8 mouse cellular contexts compared by ENCODE assay signal in genomic region chr8:123102855-123103254, GRCm38 (mm10). TPM values are rescaled to one million over a fixed set of nuclear protein-coding genes. Genes with fewer than 3 reads are reported as not detected.
DNase-seq lines count a peak whose midpoint lies in the region; ATAC-seq and TF ChIP-seq lines count a peak whose summit lies in the region.
"Not testable (repeated sequence)": the region's sequence is repeated elsewhere in the genome, so short reads cannot be mapped to it uniquely, and the experiment has no call there.

No protein-coding gene starts in this region.

- not testable (repeated sequence) for ATAC-seq in forebrain, embryonic 11.5 days (replicated peaks; ENCODE audit: low FRiP score); heart, embryonic 16.5 days (replicated peaks; ENCODE audit: extremely low read depth, insufficient read depth, low FRiP score); liver, embryonic 11.5 days (replicated peaks; ENCODE audit: low FRiP score)
- ATAC-seq in intestine, postnatal 0 days, result peak; percentile 1; the same call in 1 of the 2 replicates
- ATAC-seq in midbrain, embryonic 11.5 days (ENCODE audit: low FRiP score), result peak; percentile 17; the same call in 1 of the 2 replicates

- peaks cover 10% of the 10 kb centered on the region; the same call in 1 of the 2 replicates for H3K36me3 ChIP-seq in forebrain, embryonic 11.5 days (ENCODE audit: control insufficient read depth, insufficient read depth, low read length)
- peaks cover 21% of the 10 kb centered on the region for H3K36me3 ChIP-seq in heart, embryonic 16.5 days (ENCODE audit: control insufficient read depth, insufficient read depth)
- peaks cover 23% of the 10 kb centered on the region for H3K36me3 ChIP-seq in intestine, postnatal 0 days (ENCODE audit: control insufficient read depth, insufficient read depth)
- peaks cover 25% of the 10 kb centered on the region for H3K36me3 ChIP-seq in liver, embryonic 11.5 days (ENCODE audit: control insufficient read depth, insufficient read depth, low read length)
- not testable (repeated sequence) for H3K36me3 ChIP-seq in midbrain, embryonic 11.5 days (ENCODE audit: control insufficient read depth, insufficient read depth, low read length)

- peak overlapping the region; percentile 87 for H3K4me3 ChIP-seq in bone marrow, adult 2 months (replicated peaks; ENCODE audit: control insufficient read depth, low read depth, low read length)
- peak overlapping the region; percentile 85 for H3K4me3 ChIP-seq in forebrain, embryonic 11.5 days (ENCODE audit: low read depth, low read length)
- H3K4me3 ChIP-seq in heart, embryonic 16.5 days (ENCODE audit: low read length), result peak overlapping the region; percentile 86
- peak overlapping the region; percentile 81 for H3K4me3 ChIP-seq in intestine, postnatal 0 days (ENCODE audit: low read depth, low read length)
- H3K4me3 ChIP-seq in liver, embryonic 11.5 days (ENCODE audit: low read depth, low read length), result peak overlapping the region; percentile 91
- H3K4me3 ChIP-seq in midbrain, embryonic 11.5 days (ENCODE audit: low read depth, low read length), result peak overlapping the region; percentile 84
- peak overlapping the region; percentile 60 for H3K4me3 ChIP-seq in olfactory bulb, adult 2 months (ENCODE audit: insufficient read depth, low read depth, low read length)

- H3K9me3 ChIP-seq in forebrain, embryonic 11.5 days (ENCODE audit: control insufficient read depth, low read length); heart, embryonic 16.5 days (replicated peaks; ENCODE audit: control insufficient read depth, low read length); intestine, postnatal 0 days (ENCODE audit: control insufficient read depth); liver, embryonic 11.5 days (ENCODE audit: control insufficient read depth, low read length); midbrain, embryonic 11.5 days (ENCODE audit: control insufficient read depth, low read length): not testable (repeated sequence)

- peak overlapping the region; percentile 94 for H3K9ac ChIP-seq in forebrain, embryonic 11.5 days (ENCODE audit: low read length)
- H3K9ac ChIP-seq in heart, embryonic 16.5 days (ENCODE audit: low read length), result peak overlapping the region; percentile 97
- H3K9ac ChIP-seq in intestine, postnatal 0 days (ENCODE audit: low read depth, low read length), result peak overlapping the region; percentile 91
- H3K9ac ChIP-seq in liver, embryonic 11.5 days (ENCODE audit: low read depth, low read length), result peak overlapping the region; percentile 99
- peak overlapping the region; percentile 97 for H3K9ac ChIP-seq in midbrain, embryonic 11.5 days (ENCODE audit: low read length)

- H3K27me3 ChIP-seq in forebrain, embryonic 11.5 days (ENCODE audit: control insufficient read depth, insufficient read depth, low read length); heart, embryonic 16.5 days (ENCODE audit: control insufficient read depth, insufficient read depth, low read length); intestine, postnatal 0 days (replicated peaks; ENCODE audit: control insufficient read depth, insufficient read depth, low read length); liver, embryonic 11.5 days (replicated peaks; ENCODE audit: control insufficient read depth, insufficient read depth, low read length); midbrain, embryonic 11.5 days (ENCODE audit: control insufficient read depth, insufficient read depth, low read length): not testable (repeated sequence)

- DNase-seq in 3T3-L1 (ENCODE audit: low read depth, low spot score), result peak; percentile 31
- peak; percentile 62 for DNase-seq in forebrain, embryonic 11.5 days (ENCODE audit: low spot score)
- DNase-seq in liver, embryonic 11.5 days (ENCODE audit: low spot score), result not testable (repeated sequence)
- DNase-seq in midbrain, embryonic 11.5 days (ENCODE audit: low spot score, missing footprints), result peak; percentile 92

- H3K4me1 ChIP-seq in bone marrow, adult 2 months (ENCODE audit: control insufficient read depth, insufficient read depth, low read length); forebrain, embryonic 11.5 days (replicated peaks; ENCODE audit: control insufficient read depth, insufficient read depth, low read length); intestine, postnatal 0 days (replicated peaks; ENCODE audit: control insufficient read depth, insufficient read depth, low read length); olfactory bulb, adult 2 months (ENCODE audit: control insufficient read depth, insufficient read depth, low read length): not testable (repeated sequence)
- peaks cover 10% of the 10 kb centered on the region for H3K4me1 ChIP-seq in heart, embryonic 16.5 days (ENCODE audit: control insufficient read depth, insufficient read depth, low read length)
- peaks cover 11% of the 10 kb centered on the region for H3K4me1 ChIP-seq in liver, embryonic 11.5 days (replicated peaks; ENCODE audit: control insufficient read depth, insufficient read depth, low read length)
- H3K4me1 ChIP-seq in midbrain, embryonic 11.5 days (ENCODE audit: control insufficient read depth, insufficient read depth, low read length), result peaks cover 11% of the 10 kb centered on the region

- not testable (repeated sequence) for TF ChIP-seq CTCF in bone marrow, adult 2 months (IDR thresholded peaks at IDR 0.05; ENCODE audit: control insufficient read depth, insufficient read depth, low read length); intestine, postnatal 0 days (IDR thresholded peaks at IDR 0.05; ENCODE audit: low read depth); olfactory bulb, adult 2 months (IDR thresholded peaks at IDR 0.05; ENCODE audit: insufficient read depth, low read depth, low read length)

- H3K27ac ChIP-seq in bone marrow, adult 2 months (ENCODE audit: control insufficient read depth, insufficient read depth, low read depth, low read length, poor library complexity), result peak overlapping the region; percentile 78
- peak overlapping the region; percentile 81 for H3K27ac ChIP-seq in forebrain, embryonic 11.5 days (ENCODE audit: low read depth, low read length)
- H3K27ac ChIP-seq in heart, embryonic 16.5 days (ENCODE audit: low read length), result peak overlapping the region; percentile 92
- H3K27ac ChIP-seq in intestine, postnatal 0 days (ENCODE audit: low read depth, low read length), result peak overlapping the region; percentile 94
- H3K27ac ChIP-seq in liver, embryonic 11.5 days (ENCODE audit: low read depth, low read length), result peak overlapping the region; percentile 93
- H3K27ac ChIP-seq in midbrain, embryonic 11.5 days (ENCODE audit: low read depth, low read length), result peak overlapping the region; percentile 91
- H3K27ac ChIP-seq in olfactory bulb, adult 2 months (ENCODE audit: insufficient read depth, low read depth, low read length), result peak overlapping the region; percentile 15

- WGBS in bone marrow, adult 2 months, result under 1% methylated on average over 26 of the region's 26 CpGs
- WGBS in forebrain, embryonic 11.5 days, result under 1% methylated on average over 23 of the region's 26 CpGs
- under 1% methylated on average over 25 of the region's 26 CpGs for WGBS in heart, embryonic 16.5 days
- WGBS in intestine, postnatal 0 days, result 0% methylated on average over 25 of the region's 26 CpGs
- WGBS in liver, embryonic 11.5 days, result under 1% methylated on average over 18 of the region's 26 CpGs
- under 1% methylated on average over 20 of the region's 26 CpGs for WGBS in midbrain, embryonic 11.5 days
- under 1% methylated on average over 26 of the region's 26 CpGs for WGBS in olfactory bulb, adult 2 months

- peak overlapping the region; percentile 93 for H3K4me2 ChIP-seq in forebrain, embryonic 11.5 days (ENCODE audit: low read depth, low read length, severe bottlenecking)
- H3K4me2 ChIP-seq in heart, embryonic 16.5 days (ENCODE audit: low read depth, low read length), result peak overlapping the region; percentile 82
- peak overlapping the region; percentile 80 for H3K4me2 ChIP-seq in intestine, postnatal 0 days (replicated peaks; ENCODE audit: low read depth)
- peak overlapping the region; percentile 98 for H3K4me2 ChIP-seq in liver, embryonic 11.5 days
- H3K4me2 ChIP-seq in midbrain, embryonic 11.5 days, result peak overlapping the region; percentile 92

- not testable (repeated sequence) for TF ChIP-seq POLR2A in bone marrow, adult 2 months (IDR thresholded peaks at IDR 0.05; ENCODE audit: borderline replicate concordance, control insufficient read depth, low read depth, low read length); olfactory bulb, adult 2 months (IDR thresholded peaks at IDR 0.05; ENCODE audit: insufficient read depth, low read depth, low read length)

RNA-seq across cellular contexts. Expression of gene Rpl13, which starts 0.7 kb away (rescaled TPM):
- 1,064 and 1,759 TPM in 2 replicates for polyA plus RNA-seq in bone marrow, adult 2 months (2011; ENCODE audit: insufficient read depth, insufficient read length, low replicate concordance, missing spikeins)
- polyA plus RNA-seq in forebrain, embryonic 11.5 days (2014; fragmentation: Nextera tagmentation; extraction: Ambion mirVana), result 1,219 and 1,311 TPM in 2 replicates
- 676 and 829 TPM in 2 replicates for polyA plus RNA-seq in heart, embryonic 16.5 days (2015; fragmentation: Nextera tagmentation; extraction: Ambion mirVana)
- polyA plus RNA-seq in intestine, postnatal 0 days (2015; fragmentation: Nextera tagmentation; extraction: Ambion mirVana), result 948 and 1,014 TPM in 2 replicates
- polyA plus RNA-seq in liver, embryonic 11.5 days (2014; fragmentation: Nextera tagmentation; extraction: Ambion mirVana), result 1,965 and 2,035 TPM in 2 replicates
- 1,312 and 1,403 TPM in 2 replicates for polyA plus RNA-seq in midbrain, embryonic 11.5 days (2014; fragmentation: Nextera tagmentation; extraction: Ambion mirVana)
- polyA plus RNA-seq in olfactory bulb, adult 2 months (2012; ENCODE audit: insufficient read depth, insufficient read length, low replicate concordance, missing spikeins), result 1,464 TPM in 1 of 2 replicates, not detected in the other

RNA-seq across cellular contexts. Expression of gene Cpne7, which starts 14.3 kb away (rescaled TPM):
- 0.40 and 1.5 TPM in 2 replicates for polyA plus RNA-seq in bone marrow, adult 2 months (2011; ENCODE audit: insufficient read depth, insufficient read length, low replicate concordance, missing spikeins)
- 0.19 TPM in 1 of 2 replicates, not detected in the other for polyA plus RNA-seq in forebrain, embryonic 11.5 days (2014; fragmentation: Nextera tagmentation; extraction: Ambion mirVana)
- 0.20 and 0.35 TPM in 2 replicates for polyA plus RNA-seq in heart, embryonic 16.5 days (2015; fragmentation: Nextera tagmentation; extraction: Ambion mirVana)
- 0.46 and 0.67 TPM in 2 replicates for polyA plus RNA-seq in intestine, postnatal 0 days (2015; fragmentation: Nextera tagmentation; extraction: Ambion mirVana)
- polyA plus RNA-seq in liver, embryonic 11.5 days (2014; fragmentation: Nextera tagmentation; extraction: Ambion mirVana), result 5.2 and 5.9 TPM in 2 replicates
- 0.07 TPM in 1 of 2 replicates, not detected in the other for polyA plus RNA-seq in midbrain, embryonic 11.5 days (2014; fragmentation: Nextera tagmentation; extraction: Ambion mirVana)
- not detected in 2 replicates for polyA plus RNA-seq in olfactory bulb, adult 2 months (2012; ENCODE audit: insufficient read depth, insufficient read length, low replicate concordance, missing spikeins)

RNA-seq across cellular contexts. Expression of gene Spg7, which starts 40.1 kb away (rescaled TPM):
- 66.1 and 74.6 TPM in 2 replicates for polyA plus RNA-seq in bone marrow, adult 2 months (2011; ENCODE audit: insufficient read depth, insufficient read length, low replicate concordance, missing spikeins)
- 43.5 and 52.6 TPM in 2 replicates for polyA plus RNA-seq in forebrain, embryonic 11.5 days (2014; fragmentation: Nextera tagmentation; extraction: Ambion mirVana)
- polyA plus RNA-seq in heart, embryonic 16.5 days (2015; fragmentation: Nextera tagmentation; extraction: Ambion mirVana), result 60.7 and 71.0 TPM in 2 replicates
- 44.7 and 46.1 TPM in 2 replicates for polyA plus RNA-seq in intestine, postnatal 0 days (2015; fragmentation: Nextera tagmentation; extraction: Ambion mirVana)
- polyA plus RNA-seq in liver, embryonic 11.5 days (2014; fragmentation: Nextera tagmentation; extraction: Ambion mirVana), result 41.3 and 46.0 TPM in 2 replicates
- polyA plus RNA-seq in midbrain, embryonic 11.5 days (2014; fragmentation: Nextera tagmentation; extraction: Ambion mirVana), result 35.9 TPM in 2 replicates
- 361 TPM in 1 of 2 replicates, not detected in the other for polyA plus RNA-seq in olfactory bulb, adult 2 months (2012; ENCODE audit: insufficient read depth, insufficient read length, low replicate concordance, missing spikeins)

RNA-seq across cellular contexts. Expression of gene Sult5a1, which starts 55.3 kb away (rescaled TPM):
- 0.52 and 1.4 TPM in 2 replicates for polyA plus RNA-seq in bone marrow, adult 2 months (2011; ENCODE audit: insufficient read depth, insufficient read length, low replicate concordance, missing spikeins)
- 2.9 and 4.3 TPM in 2 replicates for polyA plus RNA-seq in forebrain, embryonic 11.5 days (2014; fragmentation: Nextera tagmentation; extraction: Ambion mirVana)
- 4.4 and 5.8 TPM in 2 replicates for polyA plus RNA-seq in heart, embryonic 16.5 days (2015; fragmentation: Nextera tagmentation; extraction: Ambion mirVana)
- 3.4 and 3.5 TPM in 2 replicates for polyA plus RNA-seq in intestine, postnatal 0 days (2015; fragmentation: Nextera tagmentation; extraction: Ambion mirVana)
- polyA plus RNA-seq in liver, embryonic 11.5 days (2014; fragmentation: Nextera tagmentation; extraction: Ambion mirVana), result 4.6 and 5.6 TPM in 2 replicates
- 2.9 and 3.2 TPM in 2 replicates for polyA plus RNA-seq in midbrain, embryonic 11.5 days (2014; fragmentation: Nextera tagmentation; extraction: Ambion mirVana)
- polyA plus RNA-seq in olfactory bulb, adult 2 months (2012; ENCODE audit: insufficient read depth, insufficient read length, low replicate concordance, missing spikeins), result not detected in 2 replicates

Comparison
In these comparisons a context has a peak if more than half of its experiments do, and no peak if none do; other contexts are left out.
1. H3K27ac ChIP-seq: peak in every context shown above with its lines; median percentile 94 in intestine, postnatal 0 days; 93 in liver, embryonic 11.5 days; 92 in heart, embryonic 16.5 days; 91 in midbrain, embryonic 11.5 days; 81 in forebrain, embryonic 11.5 days; 78 in bone marrow, adult 2 months; 15 in olfactory bulb, adult 2 months.